Mouse (Mus musculus): ENCODE measurements around the gene Clcn6.

The Clcn6 gene

DNA sequence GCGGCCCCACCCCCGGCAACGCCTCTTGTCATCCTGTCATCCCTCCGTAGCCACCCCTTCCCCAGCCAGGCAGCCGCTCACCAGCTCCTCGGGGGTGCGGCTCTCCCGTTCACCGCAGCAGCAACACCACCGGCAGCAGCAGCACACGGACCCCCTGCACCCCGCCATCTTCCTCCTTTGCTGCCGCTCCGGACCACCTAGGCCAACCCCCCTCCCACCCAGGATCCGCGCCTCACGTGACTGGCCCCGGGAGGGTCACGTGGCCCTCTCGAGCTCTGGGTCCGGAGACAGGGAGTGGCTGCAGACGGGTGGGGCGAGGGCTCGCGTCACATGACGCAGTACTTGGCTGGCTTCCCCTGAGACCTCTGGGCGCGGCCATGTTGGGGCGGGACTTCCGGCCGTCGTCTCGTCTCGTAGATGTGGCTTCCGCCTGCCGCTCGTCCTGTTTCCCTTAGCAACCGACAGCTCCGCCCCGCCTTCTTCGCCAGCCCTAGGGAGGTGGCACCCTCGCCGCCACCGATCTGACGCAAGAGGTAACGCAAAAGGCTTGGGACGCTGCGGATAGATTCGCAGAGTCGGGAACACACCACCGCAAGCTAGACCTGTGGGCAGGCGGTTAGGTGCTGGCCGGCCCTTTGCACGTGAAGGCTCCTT lies at the start of gene Clcn6, which contains the start of gene Mthfr:
TSS of gene Clcn6 (minus strand) at position 222 of the 654 bp plus-strand sequence.
TSS of gene Mthfr (plus strand) at position 478 of the 654 bp plus-strand sequence.
- peak; percentile 96 for DNase-seq (ENCODE audit: low read depth, low spot score)

DNA sequence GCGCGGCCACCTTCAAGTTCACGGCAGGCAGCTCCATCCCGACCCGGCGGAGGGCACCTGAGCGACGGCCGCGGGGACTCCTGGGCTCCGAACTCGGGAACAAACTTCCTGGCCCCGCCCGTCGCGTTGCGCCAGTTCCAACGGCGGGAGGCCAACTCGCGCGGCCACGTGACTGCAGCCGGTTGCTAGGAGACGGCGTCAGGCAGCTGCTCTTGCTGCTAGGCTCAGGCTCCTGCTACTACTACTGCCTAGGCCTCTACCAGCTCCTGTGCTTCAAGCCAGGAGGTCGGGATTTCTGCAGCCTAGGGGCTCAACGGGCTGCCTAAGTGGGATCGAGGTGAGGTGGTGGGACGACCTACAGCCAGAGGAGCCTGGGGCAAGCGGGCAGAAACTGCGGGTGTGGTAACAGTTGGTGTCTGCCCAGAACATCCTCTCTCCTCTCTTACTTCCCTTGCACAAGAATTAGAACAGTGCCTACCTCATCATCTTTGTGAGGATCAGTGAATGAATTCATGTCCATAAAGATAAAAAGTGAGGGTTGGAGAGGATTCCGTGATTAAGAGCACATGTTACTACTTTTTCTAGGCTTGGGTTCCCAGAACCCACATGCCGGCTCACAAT lies 49.4 kb upstream of the Clcn6 start, which contains the start of gene Agtrap:
TSS of gene Agtrap (minus strand) at position 125 of the 621 bp plus-strand sequence.
- peak; percentile 73 for DNase-seq (ENCODE audit: low read depth, low spot score)

DNA sequence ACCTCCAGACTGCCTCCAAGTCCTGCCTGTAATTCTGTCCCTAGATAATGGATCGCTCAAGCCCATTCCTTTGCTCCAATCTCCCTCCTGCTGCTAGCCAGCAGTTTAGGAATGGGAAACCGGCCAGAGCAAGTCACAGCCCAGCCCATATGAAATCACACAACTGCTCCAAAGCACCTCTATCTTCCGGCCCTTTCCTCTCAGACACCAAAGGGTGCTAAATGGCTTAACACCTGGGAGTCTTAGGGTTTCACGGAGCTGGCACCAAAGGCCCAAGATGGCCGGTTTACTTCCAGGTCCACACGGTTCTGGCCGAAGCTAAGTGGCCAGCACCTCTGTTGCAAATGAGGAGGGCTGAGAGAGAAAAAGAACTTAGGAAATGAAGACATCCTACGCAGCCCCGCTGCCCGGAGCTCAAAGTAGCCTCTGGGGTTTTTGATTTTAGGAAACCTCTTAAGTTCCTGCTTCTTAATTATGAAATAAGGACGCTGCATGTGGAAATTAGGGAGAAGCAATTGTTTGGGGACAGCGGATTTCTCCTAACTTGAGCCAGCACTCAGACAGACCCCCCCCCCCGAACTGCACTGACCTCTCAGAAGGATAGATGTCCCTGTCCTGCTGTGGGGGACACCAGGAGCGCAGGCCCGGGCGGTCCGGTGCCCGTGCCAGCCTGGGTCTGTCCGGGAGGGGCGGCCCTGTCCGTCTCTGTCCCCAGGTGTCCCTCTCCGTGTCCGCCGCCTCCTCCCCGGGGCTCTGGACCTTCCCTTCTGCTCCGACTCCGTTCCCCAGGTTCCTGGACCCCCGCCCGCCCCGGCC lies 48.7 kb upstream of the Clcn6 start:
- DNase-seq (ENCODE audit: low read depth, low spot score) = no peak

DNA sequence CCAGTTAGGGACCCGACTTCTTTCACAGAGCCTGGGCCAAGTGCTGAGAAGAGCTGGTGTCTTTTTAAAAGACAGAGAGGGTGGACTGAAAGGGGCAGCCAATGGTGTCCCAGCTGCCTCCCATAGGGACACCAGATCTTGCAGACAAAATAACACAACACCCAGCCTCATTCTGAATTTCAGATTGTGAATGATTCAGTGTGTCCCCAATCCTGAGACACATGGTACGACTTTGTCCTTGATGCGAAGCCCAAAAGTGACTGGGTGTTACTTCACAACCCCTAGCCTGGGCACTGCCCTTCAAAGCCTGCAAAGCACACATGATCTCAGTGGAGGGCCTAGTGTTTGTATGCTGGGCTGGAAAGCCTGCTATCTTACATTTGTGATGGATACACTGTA lies 47.3 kb upstream of the Clcn6 start:
- DNase-seq (ENCODE audit: low read depth, low spot score) = no peak

DNA sequence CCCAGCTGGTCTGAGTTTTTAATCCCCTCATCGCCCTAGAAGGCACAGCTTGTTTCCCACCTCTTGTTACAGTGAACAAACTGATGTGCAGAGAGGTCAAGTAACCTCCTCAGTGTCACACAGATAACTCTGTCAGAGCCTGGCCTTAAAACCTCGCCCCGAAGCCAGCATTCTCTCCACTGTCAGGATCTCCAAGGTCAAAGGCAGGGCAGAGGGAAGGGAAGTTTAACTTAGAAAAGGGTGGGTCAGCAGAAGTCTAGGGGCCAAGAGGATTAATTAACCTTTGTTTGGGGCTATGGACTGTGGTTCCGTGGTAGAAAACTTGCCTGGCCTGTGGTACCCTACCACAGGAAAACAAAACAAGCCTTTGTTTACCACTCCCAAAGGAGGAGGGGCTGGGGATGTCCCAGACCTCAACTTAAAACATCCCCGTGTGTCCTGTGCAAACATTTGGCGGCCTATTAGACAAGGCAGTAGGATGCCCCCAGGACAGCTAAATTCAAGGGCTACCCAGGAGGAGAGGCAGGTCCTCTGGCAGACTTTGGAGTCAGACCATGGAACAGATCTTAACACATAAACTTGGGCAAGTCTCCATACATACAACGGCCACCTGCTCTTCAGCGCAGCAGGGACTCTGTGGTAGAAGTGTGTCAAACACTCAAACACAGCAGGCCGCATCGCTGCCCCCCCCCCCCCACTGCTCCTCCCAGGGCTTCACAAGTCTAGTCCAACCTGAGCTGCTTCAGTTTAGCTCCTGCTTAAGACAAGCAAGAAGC lies 46.7 kb upstream of the Clcn6 start:
- no peak for DNase-seq (ENCODE audit: low read depth, low spot score)

DNA sequence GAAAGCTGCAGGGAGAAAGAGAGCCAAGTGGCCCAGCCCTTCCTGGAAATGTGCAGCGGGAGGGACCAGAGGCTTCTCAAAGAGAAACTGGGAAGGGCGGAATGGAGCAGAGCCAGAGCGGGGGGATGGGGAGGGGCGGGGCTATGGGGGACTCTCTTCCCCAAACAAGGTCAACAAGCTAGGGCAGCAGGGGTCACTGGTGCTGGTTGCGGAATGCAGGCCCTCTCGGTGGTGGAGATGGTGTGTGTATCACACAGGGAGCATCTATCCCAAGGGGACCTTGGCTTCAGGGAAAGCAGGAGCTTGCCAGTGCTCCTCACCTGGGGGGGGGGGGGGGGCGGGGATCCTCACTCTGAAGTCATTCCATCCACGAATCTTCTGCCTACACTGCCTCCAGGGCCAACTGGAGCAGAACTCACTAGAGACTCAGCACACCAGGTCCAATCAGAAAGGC lies 45.7 kb upstream of the Clcn6 start:
- DNase-seq (ENCODE audit: low read depth, low spot score) = no peak

DNA sequence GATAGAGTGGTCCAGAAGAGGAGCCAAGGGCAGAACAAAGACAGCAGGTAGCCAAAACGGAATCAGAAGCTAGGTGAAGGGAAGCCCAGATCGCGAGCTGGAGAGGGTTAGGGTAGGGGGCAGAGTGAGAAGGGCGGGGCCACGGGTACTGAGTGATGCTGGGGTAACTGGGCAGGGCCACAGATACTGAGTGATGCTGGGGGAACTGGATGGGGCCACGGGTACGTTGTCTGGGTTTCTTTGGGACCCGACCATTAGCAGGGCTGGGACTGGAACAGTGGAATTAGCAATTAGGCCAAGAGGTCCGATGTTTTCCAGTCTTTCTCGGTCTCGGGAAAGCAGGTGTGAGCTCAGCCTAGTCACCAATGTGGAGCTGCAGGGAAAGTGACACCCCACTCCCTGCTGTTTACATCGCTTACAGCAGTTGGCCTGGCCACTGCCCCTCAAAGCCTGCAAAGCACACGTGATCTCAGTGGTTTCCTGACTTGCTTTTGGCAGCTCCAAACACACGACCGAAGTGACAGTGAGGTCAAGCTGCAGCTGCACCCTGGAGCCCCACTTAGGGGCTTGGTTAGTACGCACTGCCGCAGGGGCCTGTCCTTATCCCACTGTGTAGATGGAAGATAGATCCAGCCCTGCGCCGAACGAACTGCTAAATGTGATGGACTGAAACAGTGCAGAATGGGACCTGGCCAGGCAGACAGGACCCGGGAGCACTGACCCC lies 44.7 kb upstream of the Clcn6 start:
- DNase-seq (ENCODE audit: low read depth, low spot score) = no peak

DNA sequence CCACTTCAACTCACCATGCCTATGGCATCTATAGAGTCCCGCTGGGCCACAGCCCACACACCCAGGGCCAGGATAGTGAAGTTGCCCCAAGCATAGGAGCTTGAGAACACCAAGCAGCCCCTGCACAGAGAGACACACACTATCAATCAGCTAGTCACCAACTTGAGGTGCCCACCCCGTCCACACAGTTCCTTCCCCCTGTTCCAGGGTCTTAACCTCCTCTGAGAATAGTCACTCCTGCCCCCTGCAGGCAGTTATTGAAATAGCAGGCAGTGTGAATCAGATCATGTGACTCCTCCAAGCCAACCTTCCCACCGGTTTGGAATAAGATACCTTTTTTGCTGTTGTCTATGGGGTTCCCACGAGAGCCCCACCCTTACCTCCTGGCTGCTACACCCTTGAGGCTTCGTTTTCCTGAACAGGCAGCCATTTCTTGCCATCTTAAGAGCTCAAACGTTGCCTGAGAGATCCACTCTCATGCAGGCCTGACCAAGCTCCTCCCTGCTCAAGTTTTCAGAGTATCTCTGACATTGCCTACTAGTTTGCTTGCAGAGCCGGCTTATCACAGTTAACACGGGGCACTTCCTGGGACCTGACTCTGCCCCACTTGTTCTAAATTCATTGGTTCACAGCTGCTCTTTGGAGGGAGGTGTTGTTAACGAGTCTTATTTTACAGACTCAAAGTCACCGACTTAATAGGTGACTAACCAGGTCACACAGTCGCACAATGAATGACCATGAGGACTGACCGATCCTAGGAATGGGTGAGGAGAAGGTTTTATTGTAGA lies 43.8 kb upstream of the Clcn6 start:
- DNase-seq (ENCODE audit: low read depth, low spot score) = no peak

DNA sequence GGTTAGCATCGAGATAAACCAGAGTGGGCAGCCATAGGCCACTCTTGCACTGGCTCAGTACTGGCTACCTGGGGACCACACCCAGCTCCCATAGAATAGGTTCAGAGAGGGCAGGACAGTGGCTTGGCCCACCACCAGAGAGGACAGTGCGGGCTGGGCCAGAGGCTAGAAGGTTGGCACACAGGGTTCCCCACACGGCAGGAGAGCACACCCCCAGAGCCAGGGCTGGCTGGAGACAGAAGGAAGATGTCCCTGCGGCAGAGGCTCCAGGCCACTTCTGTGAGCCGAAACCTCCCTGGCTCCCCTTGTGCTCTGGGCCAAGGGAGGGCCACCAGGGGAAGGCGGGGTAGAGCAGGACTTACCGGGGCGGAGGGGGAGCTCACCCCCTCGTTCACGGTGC lies 42.6 kb upstream of the Clcn6 start:
- DNase-seq (ENCODE audit: low read depth, low spot score) = no peak

DNA sequence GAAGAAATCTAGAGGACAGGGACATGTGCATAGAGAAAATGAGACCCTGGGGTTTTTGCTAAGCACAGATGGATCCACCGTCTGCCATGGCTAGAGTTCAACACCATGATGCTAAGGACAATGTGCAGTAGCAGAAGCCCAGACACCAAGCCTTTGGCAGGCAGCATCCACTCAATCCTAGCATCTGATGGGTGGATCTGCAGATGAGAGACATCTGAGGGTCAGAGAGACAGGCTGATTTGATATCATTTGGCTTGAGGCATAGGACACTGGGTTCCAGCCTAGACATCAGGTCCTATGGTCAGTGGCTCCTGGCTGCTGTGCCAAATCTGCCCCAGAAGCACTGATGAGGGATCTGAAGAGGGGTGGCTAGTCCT lies 42.0 kb upstream of the Clcn6 start:
- no peak for DNase-seq (ENCODE audit: low read depth, low spot score)

DNA sequence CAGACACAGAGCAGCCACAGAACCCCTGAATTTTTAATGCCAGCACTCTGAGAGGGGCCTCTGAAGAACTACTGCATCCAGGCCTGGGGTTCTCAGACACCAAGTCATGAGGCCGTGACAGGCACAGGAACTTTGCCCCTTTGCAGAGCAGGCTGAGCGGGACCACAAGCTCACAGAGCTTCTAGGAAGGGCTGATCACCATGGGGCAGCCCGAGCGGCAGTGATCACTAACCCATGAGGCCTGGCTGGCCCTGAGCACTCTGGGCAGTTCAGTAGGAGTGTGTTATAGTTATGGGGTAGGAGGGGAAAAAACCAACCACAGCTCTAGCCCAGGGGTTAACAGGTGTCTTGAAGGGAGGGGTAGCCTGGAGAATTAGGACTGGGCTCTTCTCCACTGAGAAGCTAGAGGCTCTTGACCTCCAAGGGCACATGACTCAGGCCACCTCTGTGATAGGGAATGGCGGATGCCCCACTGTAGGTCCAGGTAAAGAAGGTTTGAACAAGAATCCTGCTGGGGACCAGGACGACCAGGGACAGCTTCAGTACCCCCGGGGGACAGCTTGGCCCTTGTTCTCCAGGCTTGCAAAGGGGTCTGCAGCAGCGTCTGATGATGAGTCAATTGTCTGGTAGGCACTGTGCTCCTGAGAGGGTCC lies 41.4 kb upstream of the Clcn6 start:
- no peak for DNase-seq (ENCODE audit: low read depth, low spot score)

DNA sequence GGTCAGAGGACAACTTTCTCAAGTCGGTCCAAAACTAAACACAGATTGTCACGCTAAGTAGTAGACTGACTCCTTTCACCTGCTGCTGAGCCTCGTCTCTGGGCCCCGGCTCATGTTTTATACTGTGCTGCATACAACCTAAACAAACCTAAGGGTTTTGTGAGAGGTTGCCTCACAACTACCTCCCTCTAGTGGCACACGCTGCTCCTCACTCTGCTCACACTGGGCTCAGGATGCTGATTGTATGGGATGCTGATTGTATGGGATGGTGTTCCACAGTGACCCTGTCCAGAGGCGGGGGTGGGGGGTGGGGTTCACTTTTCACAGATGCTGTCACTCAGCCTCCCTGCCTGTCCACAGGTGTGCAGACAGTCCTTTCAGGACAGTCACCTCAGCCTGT lies 40.6 kb upstream of the Clcn6 start:
- no peak for DNase-seq (ENCODE audit: low read depth, low spot score)

DNA sequence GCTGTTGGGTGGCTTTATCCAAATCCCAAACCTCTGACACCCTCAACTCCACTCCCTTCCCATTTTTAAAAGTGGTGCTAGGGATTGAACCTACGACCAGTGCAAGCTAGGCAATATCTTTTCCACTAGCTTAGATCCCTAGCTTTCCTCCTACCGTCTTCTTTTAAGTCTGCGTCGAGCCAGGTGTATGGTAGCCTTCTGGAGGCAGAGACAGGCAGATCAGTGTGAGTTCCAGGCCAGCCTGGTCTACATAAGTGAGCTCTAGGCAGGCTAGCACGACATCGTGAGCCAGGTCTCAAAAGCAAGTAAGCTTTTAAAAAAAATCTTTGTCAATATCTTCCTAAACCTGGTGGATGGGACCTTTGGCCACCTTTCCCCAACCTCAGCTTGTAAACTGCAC lies 37.3 kb upstream of the Clcn6 start:
- no peak for DNase-seq (ENCODE audit: low read depth, low spot score)

DNA sequence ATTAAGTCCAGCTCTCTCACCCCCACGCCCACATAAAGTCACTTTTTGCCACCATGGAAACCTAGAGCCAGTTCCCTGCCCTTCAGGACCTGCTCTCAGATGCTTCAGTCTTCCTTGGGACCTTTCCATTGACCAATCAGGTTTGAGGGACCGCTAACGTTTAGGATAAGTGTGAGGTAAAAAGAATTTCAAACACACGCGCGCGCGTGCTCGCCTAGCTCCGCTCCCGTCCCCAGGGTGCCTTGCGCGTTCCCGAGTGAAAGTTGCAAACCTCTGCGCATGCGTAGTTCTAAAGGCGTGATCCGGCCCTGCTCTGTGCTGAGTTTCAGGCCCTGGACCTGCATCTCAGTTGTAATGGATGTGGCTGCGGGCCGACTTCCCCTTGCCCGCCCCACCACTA lies 36.6 kb upstream of the Clcn6 start:
- DNase-seq (ENCODE audit: low read depth, low spot score) = peak; percentile 54

DNA sequence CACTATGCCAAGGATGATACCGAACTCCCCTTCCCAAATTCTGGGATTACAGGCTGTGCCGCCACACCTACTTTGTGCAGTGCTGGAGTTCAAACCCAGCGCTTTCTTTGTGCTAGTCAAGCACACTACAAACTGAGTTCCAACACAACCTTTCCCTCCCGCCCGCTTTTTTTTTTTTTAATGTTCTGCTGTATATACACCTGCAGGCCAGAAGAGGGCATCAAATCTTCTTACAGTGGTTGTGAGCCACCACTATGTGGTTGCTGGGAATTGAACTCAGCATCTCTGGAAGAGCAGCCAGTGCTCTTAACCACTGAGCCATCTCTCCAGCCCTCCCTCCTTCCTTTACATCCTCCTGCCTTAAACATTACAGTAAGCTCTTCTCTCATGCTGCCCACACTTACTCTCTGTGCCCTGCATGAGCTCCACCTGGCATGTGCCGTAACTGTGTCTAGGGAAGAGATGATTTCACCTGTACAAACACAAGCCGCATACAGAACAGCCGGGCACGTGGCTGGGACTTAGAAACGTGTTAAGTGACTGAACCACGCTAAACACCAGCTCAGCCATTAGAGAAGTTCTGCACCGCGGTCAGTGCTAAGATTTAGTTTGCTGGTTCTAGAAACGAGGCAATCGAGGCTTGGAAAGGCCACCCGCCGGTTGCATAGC lies 36.0 kb upstream of the Clcn6 start:
- DNase-seq (ENCODE audit: low read depth, low spot score) = no peak

DNA sequence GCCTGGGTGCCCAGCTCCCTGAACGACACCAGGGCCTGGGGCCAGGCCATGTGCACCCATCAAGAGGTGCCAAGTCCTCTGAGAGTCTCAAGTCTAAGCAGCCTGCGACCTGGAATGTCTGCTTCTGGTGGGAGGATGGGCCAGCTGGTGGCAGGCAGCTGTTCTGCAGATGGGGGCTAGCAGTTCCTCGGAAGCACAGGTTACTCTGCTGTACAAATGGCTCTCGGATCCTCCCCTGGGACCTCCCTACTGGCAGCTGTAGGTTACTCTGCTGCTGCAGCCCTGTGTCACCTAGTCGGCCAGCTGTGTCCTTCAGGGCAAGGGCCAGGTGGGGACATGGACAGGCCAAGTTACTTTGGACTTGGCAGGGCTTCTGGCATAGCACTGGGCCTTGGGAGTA lies 32.9 kb upstream of the Clcn6 start:
- DNase-seq (ENCODE audit: low read depth, low spot score) = no peak

DNA sequence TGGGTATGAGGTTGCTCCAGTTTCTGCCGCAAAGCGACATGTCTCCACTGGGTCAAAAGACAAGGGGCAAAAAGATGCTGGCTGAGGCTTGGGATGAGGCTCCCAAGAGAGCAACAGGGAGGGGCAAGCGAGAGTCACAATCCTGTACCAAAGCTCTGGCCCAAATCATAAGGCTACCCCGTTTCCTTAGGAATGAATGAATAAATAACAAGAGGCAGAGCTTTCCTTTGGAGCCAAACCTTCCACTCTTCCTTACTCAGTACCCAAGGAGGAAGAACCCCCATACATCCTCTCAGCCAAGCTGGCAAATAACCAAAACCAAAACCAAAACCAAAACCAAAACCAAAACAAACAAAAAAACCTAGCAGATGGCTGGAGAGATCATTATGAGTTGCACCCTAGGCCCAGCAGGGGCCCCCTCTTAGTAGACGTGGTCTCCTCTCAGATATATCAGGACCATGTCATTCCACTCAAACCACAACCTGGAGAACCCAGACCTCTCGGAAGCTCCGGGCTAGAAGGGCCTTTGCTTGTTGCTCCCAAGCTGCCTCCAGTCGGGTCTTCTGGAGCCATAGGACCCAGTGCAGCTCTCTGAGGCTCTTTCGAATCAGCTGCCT lies 31.1 kb upstream of the Clcn6 start:
- DNase-seq (ENCODE audit: low read depth, low spot score) = no peak

DNA sequence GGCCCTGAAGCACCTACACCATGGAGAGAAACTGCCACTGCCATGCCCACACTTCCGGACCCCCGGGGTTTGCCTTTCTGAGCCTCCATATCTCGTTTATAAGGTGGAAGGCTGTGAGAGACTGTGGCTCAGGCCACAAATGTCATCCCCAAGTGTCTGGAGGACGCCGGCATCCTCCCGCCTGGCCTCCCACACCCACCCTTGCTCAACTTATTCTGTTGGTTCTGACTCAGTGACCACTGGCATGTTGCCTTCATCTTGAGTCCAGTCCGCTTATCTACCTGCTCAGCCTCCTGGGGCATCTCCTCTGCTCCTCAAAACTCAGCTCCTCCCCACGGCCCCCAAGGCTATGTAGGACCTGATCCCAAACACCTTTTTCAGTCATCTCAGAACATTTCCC lies 28.7 kb upstream of the Clcn6 start:
- DNase-seq (ENCODE audit: low read depth, low spot score) = no peak

DNA sequence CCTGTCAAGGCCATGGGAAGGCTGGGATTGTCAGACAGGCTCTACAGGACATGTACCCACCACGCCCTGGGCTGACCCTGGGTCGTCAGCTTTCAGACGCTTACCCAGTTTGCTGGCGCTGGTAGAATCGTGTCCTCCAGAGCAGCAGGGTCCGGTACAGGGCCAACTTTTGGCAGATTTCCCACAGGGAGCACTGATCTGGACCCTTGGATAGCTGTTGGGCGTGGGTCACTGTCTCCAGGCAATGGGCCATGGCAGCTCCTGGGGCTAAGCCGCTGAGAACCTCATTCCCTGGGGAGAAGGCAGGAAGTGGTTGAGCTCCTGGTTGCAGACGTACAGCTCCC lies 27.8 kb upstream of the Clcn6 start:
- DNase-seq (ENCODE audit: low read depth, low spot score) = no peak

Data from retina, adult 2 months (tissue).